Mouse (Mus musculus) forebrain, embryonic 14.5 days (tissue): Measurements from ENCODE around the gene Tnni2. TPM values are rescaled to one million over a fixed set of nuclear protein-coding genes. Genes with fewer than 3 reads are reported as not detected.
A peak's percentile ranks its signal among the peaks of the same experiment; 100 is the strongest.

ENCODE experiments used
- ATAC-seq: fragments of 200-750 bp; cut with Nextera tagmentation; 2 replicates; pipeline ENCODE4 v1.8.0; 2017; ENCODE audit warnings: mild to moderate bottlenecking, moderate library complexity
- DNase-seq: peaks from one replicate; pipeline ENCODE4 v3.0.0-alpha.2; 2015; ENCODE audit warnings: low spot score
- H3K27ac ChIP-seq: fragments of 300-500 bp; sonication (generic); 2 replicates; pipeline ENCODE4 v1.5.1; 2014; ENCODE audit warnings: low read depth, mild to moderate bottlenecking, control low read depth, low read length, moderate library complexity
- H3K27me3 ChIP-seq: fragments of 300-500 bp; sonication (generic); replicated peaks from 2 replicates; pipeline ENCODE4 v1.6.1; 2014; ENCODE audit warnings: low read length, control low read depth, mixed read lengths; ENCODE audit not compliant: control insufficient read depth, insufficient read depth
- H3K36me3 ChIP-seq: fragments of 300-500 bp; sonication (generic); 2 replicates; pipeline ENCODE4 v1.6.1; 2014; ENCODE audit warnings: low read length, control low read depth; ENCODE audit not compliant: control insufficient read depth, insufficient read depth
- H3K4me1 ChIP-seq: fragments of 300-500 bp; sonication (generic); 2 replicates; pipeline ENCODE4 v1.6.1; 2014; ENCODE audit warnings: antibody characterized with exemption, low read length, control low read depth; ENCODE audit not compliant: control insufficient read depth, insufficient read depth
- H3K4me2 ChIP-seq: fragments of 300-500 bp; sonication (generic); 2 replicates; pipeline ENCODE4 v1.6.1; 2014; ENCODE audit warnings: mild to moderate bottlenecking, control low read depth, low read length
- H3K4me3 ChIP-seq: fragments of 300-500 bp; sonication (generic); 2 replicates; pipeline ENCODE4 v1.5.1; 2014; ENCODE audit warnings: low read depth, low read length, control low read depth
- H3K9ac ChIP-seq: fragments of 300-500 bp; sonication (generic); 2 replicates; pipeline ENCODE4 v1.6.1; 2014; ENCODE audit warnings: mild to moderate bottlenecking, low read length, control low read depth, moderate library complexity
- H3K9me3 ChIP-seq: fragments of 300-500 bp; sonication (generic); replicated peaks from 2 replicates; pipeline ENCODE4 v1.6.1; 2016; ENCODE audit warnings: low read length, control low read depth, mixed read lengths; ENCODE audit not compliant: control insufficient read depth
- WGBS: fragments of 180-500 bp; shearing (Covaris S2); extraction: QIAGEN DNeasy Blood & Tissue Kit; methylation state at CpG from one replicate; pipeline ENCODE4 v1.1.7; 2014; 5-methylcytosine and 5-hydroxymethylcytosine counted together
- polyA plus RNA-seq: library from polyadenylated mRNA; unstranded; fragments of >200 nt; fragmentation: Nextera tagmentation; extraction: Ambion mirVana; gene quantifications from 2 replicates; pipeline ENCODE4 v1.2.1, GENCODE M21; 2014

The Tnni2 gene
- polyA plus RNA-seq, 1 experiment from 2014 or later, result 0.67 TPM

GRCm38 (mm10) chr7:142444171-142444570 lies 2.6 kb downstream of the Tnni2 start:
- Histone ChIP-seq H3K9ac (no peak overlapping the region), H3K27ac (no peak overlapping the region), H3K9me3 (no peaks in the 10 kb centered on the region), H3K4me2 (no peak overlapping the region), H3K4me1 (no peaks in the 10 kb centered on the region), H3K27me3 (no peaks in the 10 kb centered on the region), H3K4me3 (no peak overlapping the region), H3K36me3 (no peaks in the 10 kb centered on the region)
- DNase-seq (no peak), ATAC-seq (no peak)
- WGBS, result 95% methylated on average over 6 of the region's 6 CpGs

- WGBS, result 91% methylated on average over 6 of the region's 6 CpGs
- Histone ChIP-seq H3K4me1 (no peaks in the 10 kb centered on the region), H3K27me3 (no peaks in the 10 kb centered on the region), H3K27ac (no peak overlapping the region), H3K9me3 (no peaks in the 10 kb centered on the region), H3K9ac (no peak overlapping the region), H3K4me3 (no peak overlapping the region), H3K4me2 (no peak overlapping the region), H3K36me3 (no peaks in the 10 kb centered on the region)
- DNase-seq (no peak), ATAC-seq (no peak)
These were observed 3.7 kb downstream of the Tnni2 start for GRCm38 (mm10) chr7:142445324-142445723.

- H3K9ac ChIP-seq, result no peak overlapping the region
- H3K27me3 ChIP-seq, result no peaks in the 10 kb centered on the region
- no peaks in the 10 kb centered on the region for H3K4me1 ChIP-seq
- ATAC-seq, result no peak
- 88% methylated on average over 4 of the region's 4 CpGs for WGBS
- H3K4me2 ChIP-seq, result no peak overlapping the region
- no peak overlapping the region for H3K4me3 ChIP-seq
- no peak overlapping the region for H3K27ac ChIP-seq
- DNase-seq, result no peak
- no peaks in the 10 kb centered on the region for H3K9me3 ChIP-seq
- no peaks in the 10 kb centered on the region for H3K36me3 ChIP-seq
These were observed 4.7 kb downstream of the Tnni2 start for GRCm38 (mm10) chr7:142446264-142446663.

- no peaks in the 10 kb centered on the region for H3K36me3 ChIP-seq
- DNase-seq (no peak), ATAC-seq (no peak)
- no peak overlapping the region for H3K4me3 ChIP-seq
- WGBS, result 77% methylated on average over 6 of the region's 6 CpGs
- no peak overlapping the region for H3K9ac ChIP-seq
- H3K27me3 ChIP-seq, result no peaks in the 10 kb centered on the region
- no peaks in the 10 kb centered on the region for H3K4me1 ChIP-seq
- no peak overlapping the region for H3K4me2 ChIP-seq
- no peak overlapping the region for H3K27ac ChIP-seq
- H3K9me3 ChIP-seq, result no peaks in the 10 kb centered on the region
These were observed 7.5 kb downstream of the Tnni2 start for GRCm38 (mm10) chr7:142449038-142449617.

DNA sequence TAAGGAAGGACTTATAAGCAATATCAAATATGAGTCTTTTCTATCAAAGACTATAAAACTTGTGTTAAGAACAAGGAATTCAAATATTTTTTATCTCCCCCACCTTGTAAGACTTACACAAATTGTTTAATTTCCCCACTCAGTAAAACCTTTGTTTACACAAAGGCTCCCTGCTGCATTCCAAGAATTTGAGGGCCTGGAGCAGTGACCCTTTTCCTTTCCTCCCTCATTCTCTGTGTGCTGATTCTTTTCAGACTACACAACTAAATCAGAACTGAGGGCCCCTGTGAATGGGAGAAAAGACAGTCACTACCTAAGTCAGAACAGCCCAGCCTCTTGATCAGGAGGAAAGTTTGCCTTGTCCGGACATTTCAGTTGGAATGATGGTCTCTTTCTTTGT lies 13.1 kb downstream of the Tnni2 start:
- no peak overlapping the region for H3K4me3 ChIP-seq
- no peak for ATAC-seq
- H3K9me3 ChIP-seq, result no peaks in the 10 kb centered on the region
- peaks cover 16% of the 10 kb centered on the region for H3K4me1 ChIP-seq
- H3K9ac ChIP-seq, result no peak overlapping the region
- 31% methylated on average over 1 of the region's 1 CpGs for WGBS
- H3K27ac ChIP-seq, result no peak overlapping the region
- DNase-seq, result no peak
- H3K36me3 ChIP-seq, result no peaks in the 10 kb centered on the region
- no peak overlapping the region for H3K4me2 ChIP-seq
- H3K27me3 ChIP-seq, result no peaks in the 10 kb centered on the region

DNA sequence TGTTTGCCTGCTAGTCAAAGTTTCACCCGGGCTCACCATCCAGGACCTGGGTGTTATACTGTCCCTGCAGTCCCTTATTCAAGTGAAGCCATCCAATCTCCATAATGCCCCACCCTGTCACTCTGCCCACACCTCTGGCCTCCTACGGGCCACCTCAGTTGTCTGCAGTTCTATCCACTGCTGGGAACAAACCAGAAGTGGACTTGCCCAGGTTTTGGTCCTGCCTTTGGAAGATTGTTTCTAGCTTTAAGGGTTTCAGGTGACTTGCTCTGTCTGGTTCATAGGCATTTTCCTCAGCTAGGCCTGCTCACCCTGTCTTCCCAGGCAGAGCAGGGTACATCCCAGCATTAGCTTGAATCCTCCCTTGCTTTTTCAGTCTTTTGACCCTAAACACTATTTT lies 13.6 kb downstream of the Tnni2 start:
- Histone ChIP-seq H3K4me2 (no peak overlapping the region), H3K9ac (no peak overlapping the region), H3K27me3 (no peaks in the 10 kb centered on the region), H3K27ac (no peak overlapping the region), H3K36me3 (no peaks in the 10 kb centered on the region), H3K9me3 (no peaks in the 10 kb centered on the region), H3K4me1 (peaks cover 16% of the 10 kb centered on the region), H3K4me3 (no peak overlapping the region)
- 47% methylated on average over 2 of the region's 2 CpGs for WGBS
- ATAC-seq (no peak), DNase-seq (no peak)

DNA sequence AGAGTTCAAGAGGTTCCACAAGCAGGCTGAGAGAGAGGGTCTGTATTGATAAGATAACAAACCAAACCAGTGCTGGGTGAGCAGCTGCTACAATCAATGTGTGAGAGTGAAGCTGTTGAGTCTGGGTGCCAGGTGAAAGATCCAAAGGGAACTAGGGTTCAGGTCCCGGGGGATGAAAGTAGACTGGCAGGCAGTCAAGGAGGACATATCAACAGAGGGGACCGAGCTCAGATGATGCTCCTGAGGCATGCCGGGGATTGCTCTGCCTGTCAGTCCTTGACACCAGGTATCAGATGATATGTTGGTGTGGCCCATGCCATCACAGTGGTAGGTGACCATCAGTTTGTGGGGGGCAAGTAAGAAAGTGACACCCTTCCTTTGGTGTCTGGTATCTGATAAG lies 15.2 kb downstream of the Tnni2 start:
- DNase-seq, result no peak
- peaks cover 16% of the 10 kb centered on the region for H3K4me1 ChIP-seq
- no peak overlapping the region for H3K4me3 ChIP-seq
- peak overlapping the region; percentile 74; the same call in 1 of the 2 replicates for H3K27ac ChIP-seq
- H3K27me3 ChIP-seq, result no peaks in the 10 kb centered on the region
- no peaks in the 10 kb centered on the region for H3K9me3 ChIP-seq
- 0 out of 2 replicates have a peak, but pooled peaks have one; percentile 13 for ATAC-seq
- H3K4me2 ChIP-seq, result no peak overlapping the region
- H3K9ac ChIP-seq, result no peak overlapping the region
- 82% methylated on average over 3 of the region's 3 CpGs for WGBS
- H3K36me3 ChIP-seq, result no peaks in the 10 kb centered on the region

- H3K36me3 ChIP-seq, result no peaks in the 10 kb centered on the region
- H3K4me2 ChIP-seq, result no peak overlapping the region
- H3K27me3 ChIP-seq, result no peaks in the 10 kb centered on the region
- H3K4me3 ChIP-seq, result no peak overlapping the region
- 18% methylated on average over 3 of the region's 3 CpGs for WGBS
- H3K9me3 ChIP-seq, result no peaks in the 10 kb centered on the region
- no peak overlapping the region for H3K9ac ChIP-seq
- peak; percentile 87 for ATAC-seq
- peak overlapping the region; percentile 74 for H3K27ac ChIP-seq
- peaks cover 16% of the 10 kb centered on the region for H3K4me1 ChIP-seq
- DNase-seq, result peak; percentile 81
These were observed 15.7 kb downstream of the Tnni2 start for GRCm38 (mm10) chr7:142457227-142457811.

DNA sequence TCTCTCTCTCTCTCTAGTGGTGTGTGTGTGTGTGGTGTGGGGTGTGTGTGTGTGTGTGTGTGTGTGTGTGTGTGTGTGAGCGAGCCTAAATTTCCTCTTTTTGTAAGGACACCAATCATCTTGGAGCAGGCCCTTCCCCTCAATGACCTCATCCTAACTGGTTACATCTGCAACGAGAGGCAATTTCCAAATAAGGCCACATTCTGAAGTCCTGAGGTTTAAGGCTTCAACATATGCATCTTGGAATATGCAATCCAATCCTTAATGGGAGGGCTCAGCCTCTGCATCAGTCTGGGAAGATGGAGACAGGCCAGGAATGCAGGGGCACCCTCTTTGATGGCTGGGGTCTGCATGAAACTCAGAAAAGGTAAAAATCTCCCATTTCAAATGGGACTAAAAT lies 16.4 kb downstream of the Tnni2 start:
- peak; percentile 37 for DNase-seq
- no peaks in the 10 kb centered on the region for H3K9me3 ChIP-seq
- no peaks in the 10 kb centered on the region for H3K36me3 ChIP-seq
- no peak for ATAC-seq
- H3K4me1 ChIP-seq, result peaks cover 16% of the 10 kb centered on the region
- H3K4me2 ChIP-seq, result no peak overlapping the region
- 40% methylated on average over 2 of the region's 2 CpGs for WGBS
- no peak overlapping the region for H3K4me3 ChIP-seq
- H3K27ac ChIP-seq, result peak overlapping the region; percentile 74
- no peaks in the 10 kb centered on the region for H3K27me3 ChIP-seq
- H3K9ac ChIP-seq, result no peak overlapping the region
